Mouse (Mus musculus): Measurements from ENCODE around the gene Rab5c. TPM values are rescaled to one million over a fixed set of nuclear protein-coding genes. Genes with fewer than 3 reads are reported as not detected.

Rab5c gene
- total and polyA plus RNA-seq, 3 experiments, result 121 to 156 (median 150) TPM

DNA sequence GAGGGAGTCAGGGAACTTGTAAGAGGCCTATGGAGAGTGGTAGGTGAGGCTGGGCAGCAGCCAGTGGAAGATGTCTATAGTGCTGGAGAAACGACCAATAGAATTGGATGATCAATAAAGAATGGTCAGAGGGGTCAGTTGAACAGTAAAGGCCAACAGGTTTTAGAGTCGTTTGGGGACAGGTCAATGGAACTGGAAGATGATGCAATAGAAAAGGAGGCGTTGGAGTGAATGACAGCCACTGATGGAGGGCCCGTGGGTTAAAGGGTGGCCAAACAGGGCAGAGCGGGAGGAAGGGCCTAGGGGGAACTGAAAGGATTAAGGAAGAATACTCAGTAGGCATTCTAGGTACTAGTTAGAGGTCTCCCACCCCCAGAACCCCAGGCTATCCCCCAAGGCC, 9.1 kb upstream of the Rab5c start:
- H3K9ac ChIP-seq (ENCODE audit: insufficient read depth, low read depth), result no peak overlapping the region
- H3K4me1 ChIP-seq (ENCODE audit: control insufficient read depth in 1 of 2, insufficient read depth in 2 of 2), result 0 out of 4 replicates have a peak, but pooled peaks cover 0 to 3% of the 10 kb centered on the region in 2 experiments
- H3K4me2 ChIP-seq (ENCODE audit: insufficient read depth, low read depth, poor library complexity, severe bottlenecking), result no peak overlapping the region
- no peaks in the 10 kb centered on the region for H3K27me3 ChIP-seq (replicated peaks)
- peaks cover 24 to 89% of the 10 kb centered on the region in 2 experiments for H3K36me3 ChIP-seq (replicated peaks in 1 of 2; ENCODE audit: control insufficient read depth in 1 of 2, insufficient read depth in 1 of 2, low read length in 1 of 2)
- H3K27ac ChIP-seq (ENCODE audit: insufficient read depth, low read depth), result no peak overlapping the region
- in situ Hi-C loops (cut with MboI; ENCODE audit: low pct_ligation_motif_present, low pct_unique_long_range_greater_than_20kb, low sequenced_read_pairs), result no loop called here
- H3K79me2 ChIP-seq (replicated peaks; ENCODE audit: control insufficient read depth, extremely low read depth, insufficient read depth, poor library complexity, severe bottlenecking), result no peaks in the 10 kb centered on the region
- peaks cover 3% of the 10 kb centered on the region for H3K9me3 ChIP-seq (replicated peaks; ENCODE audit: low read length)
- no peak for DNase-seq (ENCODE audit: extremely low read depth)
- dilution Hi-C loops (cut with MboI; ENCODE audit: extremely low pct_ligation_motif_present, extremely low pct_unique_long_range_greater_than_20kb, low sequenced_read_pairs), result no loop called here
- TF ChIP-seq EP300 (IDR thresholded peaks at IDR 0.05; ENCODE audit: low read length) (no peak), POLR2AphosphoS2 (IDR thresholded peaks at IDR 0.05; ENCODE audit: low read depth, low read length) (no peak), JUN (IDR thresholded peaks at IDR 0.05; ENCODE audit: insufficient read depth, low read depth, low read length) (no peak), ELF1 (IDR thresholded peaks at IDR 0.05; ENCODE audit: low read depth, low read length) (no peak), CTCF (conservative IDR thresholded peaks at IDR 0.05 in 1 of 2, IDR thresholded peaks at IDR 0.05 in 1 of 2; ENCODE audit: low read depth in 2 of 2, low read length in 2 of 2) (no peak), NRF1 (IDR thresholded peaks at IDR 0.05; ENCODE audit: low read depth, low read length) (no peak), USF1 (IDR thresholded peaks at IDR 0.05; ENCODE audit: low read depth, low read length) (no peak), UBTF (IDR thresholded peaks at IDR 0.05; ENCODE audit: low read depth, low read length) (no peak), TBP (conservative IDR thresholded peaks at IDR 0.05; ENCODE audit: low read depth, low read length) (no peak)
- H3K4me3 ChIP-seq (replicated peaks in 1 of 3; ENCODE audit: low read depth in 2 of 3, low read length in 2 of 3, poor library complexity in 1 of 3), result no peak overlapping the region

DNA sequence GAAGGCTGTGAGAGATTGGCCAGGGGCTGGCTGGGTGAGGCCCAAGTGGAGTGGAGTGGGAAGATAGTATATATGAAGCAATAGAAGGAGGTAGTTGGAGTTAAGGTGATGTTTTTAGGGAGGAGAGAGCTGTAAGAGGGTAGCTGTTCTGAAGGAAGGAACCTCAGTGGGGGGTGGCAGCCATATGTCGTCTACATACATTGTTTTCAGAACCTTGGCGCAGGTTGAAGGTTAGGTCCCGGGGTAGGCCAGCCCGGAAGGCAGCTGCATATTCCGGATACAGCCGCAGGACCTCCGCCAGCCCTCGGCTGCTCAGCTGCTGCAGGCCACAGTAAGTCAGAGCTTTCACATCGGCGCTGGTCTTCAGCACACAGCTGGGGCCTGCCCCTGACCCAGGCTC, 8.5 kb upstream of the Rab5c start:
- no peaks in the 10 kb centered on the region for H3K27me3 ChIP-seq (replicated peaks)
- dilution Hi-C loops (cut with MboI; ENCODE audit: extremely low pct_ligation_motif_present, extremely low pct_unique_long_range_greater_than_20kb, low sequenced_read_pairs) (no loop called here), in situ Hi-C loops (cut with MboI; ENCODE audit: low pct_ligation_motif_present, low pct_unique_long_range_greater_than_20kb, low sequenced_read_pairs) (no loop called here)
- H3K27ac ChIP-seq (ENCODE audit: insufficient read depth, low read depth), result no peak overlapping the region
- no peak overlapping the region for H3K9ac ChIP-seq (ENCODE audit: insufficient read depth, low read depth)
- TF ChIP-seq CHD2 (IDR thresholded peaks at IDR 0.05; ENCODE audit: low read length) (no peak), USF1 (IDR thresholded peaks at IDR 0.05; ENCODE audit: low read depth, low read length) (no peak), NELFE (IDR thresholded peaks at IDR 0.05; ENCODE audit: low read depth, low read length) (no peak), NRF1 (IDR thresholded peaks at IDR 0.05; ENCODE audit: low read depth, low read length) (no peak), JUND (conservative IDR thresholded peaks at IDR 0.05; ENCODE audit: low read depth, low read length) (no peak), SIN3A (IDR thresholded peaks at IDR 0.05; ENCODE audit: low read length) (no peak), GABPA (IDR thresholded peaks at IDR 0.05; ENCODE audit: insufficient replicate concordance, low read depth, low read length) (no peak), ZC3H11A (IDR thresholded peaks at IDR 0.05; ENCODE audit: low read depth, low read length) (no peak), MAZ (IDR thresholded peaks at IDR 0.05; ENCODE audit: low read depth, low read length) (no peak), MXI1 (IDR thresholded peaks at IDR 0.05; ENCODE audit: low read depth, low read length) (no peak), PAX5 (IDR thresholded peaks at IDR 0.05; ENCODE audit: low read length) (no peak), ZKSCAN1 (IDR thresholded peaks at IDR 0.05; ENCODE audit: borderline replicate concordance, low read depth, low read length) (no peak), IRF4 (IDR thresholded peaks at IDR 0.05; ENCODE audit: low read depth, low read length) (no peak), CTCF (conservative IDR thresholded peaks at IDR 0.05 in 1 of 2, IDR thresholded peaks at IDR 0.05 in 1 of 2; ENCODE audit: low read depth in 2 of 2, low read length in 2 of 2) (no peak), USF2 (conservative IDR thresholded peaks at IDR 0.05; ENCODE audit: low read depth, low read length) (no peak), ZNF384 (IDR thresholded peaks at IDR 0.05; ENCODE audit: low read depth, low read length) (no peak)
- peaks cover 19 to 87% of the 10 kb centered on the region in 2 experiments for H3K36me3 ChIP-seq (replicated peaks in 1 of 2; ENCODE audit: control insufficient read depth in 1 of 2, insufficient read depth in 1 of 2, low read length in 1 of 2)
- H3K4me3 ChIP-seq (replicated peaks in 1 of 3; ENCODE audit: low read depth in 2 of 3, low read length in 2 of 3, poor library complexity in 1 of 3), result no peak overlapping the region
- H3K4me1 ChIP-seq (ENCODE audit: control insufficient read depth in 1 of 2, insufficient read depth in 2 of 2), result 0 out of 4 replicates have a peak, but pooled peaks cover 0 to 3% of the 10 kb centered on the region in 2 experiments
- H3K9me3 ChIP-seq (replicated peaks; ENCODE audit: low read length), result peaks cover 2% of the 10 kb centered on the region
- no peak for DNase-seq (ENCODE audit: extremely low read depth)
- H3K4me2 ChIP-seq (ENCODE audit: insufficient read depth, low read depth, poor library complexity, severe bottlenecking), result no peak overlapping the region
- no peaks in the 10 kb centered on the region for H3K79me2 ChIP-seq (replicated peaks; ENCODE audit: control insufficient read depth, extremely low read depth, insufficient read depth, poor library complexity, severe bottlenecking)
